Mouse (Mus musculus) lung, embryonic 15.5 days (tissue): ENCODE measurements around the gene Ralgps2. TPM values are rescaled to one million over a fixed set of nuclear protein-coding genes. Genes with fewer than 3 reads are reported as not detected.

Experiments used
- ATAC-seq: fragments of 200-750 bp; cut with Nextera tagmentation; 2 replicates; pipeline ENCODE4 v1.8.0; 2017; ENCODE audit warnings: moderate number of reproducible peaks, borderline replicate concordance; ENCODE audit not compliant: low FRiP score, low TSS enrichment; ENCODE audit errors: extremely low read depth
- H3K27ac ChIP-seq: fragments of 300-500 bp; sonication (generic); 2 replicates; pipeline ENCODE4 v1.5.1; 2015; ENCODE audit warnings: moderate library complexity, mild to moderate bottlenecking, inconsistent platforms
- H3K27me3 ChIP-seq: fragments of 300-500 bp; sonication (generic); 2 replicates; pipeline ENCODE4 v1.6.1; 2015; ENCODE audit warnings: inconsistent platforms
- H3K36me3 ChIP-seq: fragments of 300-500 bp; sonication (generic); 2 replicates; pipeline ENCODE4 v1.6.1; 2015; ENCODE audit warnings: inconsistent platforms
- H3K4me1 ChIP-seq: fragments of 300-500 bp; sonication (generic); 2 replicates; pipeline ENCODE4 v1.6.1; 2015; ENCODE audit warnings: inconsistent platforms
- H3K4me2 ChIP-seq: fragments of 300-500 bp; sonication (generic); 2 replicates; pipeline ENCODE4 v1.6.1; 2015; ENCODE audit warnings: inconsistent platforms, mild to moderate bottlenecking, moderate library complexity
- H3K4me3 ChIP-seq: fragments of 300-500 bp; sonication (generic); 2 replicates; pipeline ENCODE4 v1.5.1; 2015; ENCODE audit warnings: mild to moderate bottlenecking, inconsistent platforms
- H3K9ac ChIP-seq: fragments of 300-500 bp; sonication (generic); 2 replicates; pipeline ENCODE4 v1.6.1; 2015; ENCODE audit warnings: inconsistent platforms
- H3K9me3 ChIP-seq: fragments of 300-500 bp; sonication (generic); 2 replicates; pipeline ENCODE4 v1.6.1; 2016; ENCODE audit warnings: inconsistent platforms
- WGBS: fragments of 180-500 bp; shearing (Covaris S2); methylation state at CpG from one replicate; pipeline ENCODE4 v1.1.7; 2015; 5-methylcytosine and 5-hydroxymethylcytosine counted together
- polyA plus RNA-seq: library from polyadenylated mRNA; unstranded; fragments of >200 nt; fragmentation: Nextera tagmentation; extraction: Ambion mirVana; gene quantifications from 2 replicates; pipeline ENCODE4 v1.2.1, GENCODE M21; 2015

The Ralgps2 gene
- polyA plus RNA-seq, 1 experiment from 2014 or later, result 83.0 TPM

DNA sequence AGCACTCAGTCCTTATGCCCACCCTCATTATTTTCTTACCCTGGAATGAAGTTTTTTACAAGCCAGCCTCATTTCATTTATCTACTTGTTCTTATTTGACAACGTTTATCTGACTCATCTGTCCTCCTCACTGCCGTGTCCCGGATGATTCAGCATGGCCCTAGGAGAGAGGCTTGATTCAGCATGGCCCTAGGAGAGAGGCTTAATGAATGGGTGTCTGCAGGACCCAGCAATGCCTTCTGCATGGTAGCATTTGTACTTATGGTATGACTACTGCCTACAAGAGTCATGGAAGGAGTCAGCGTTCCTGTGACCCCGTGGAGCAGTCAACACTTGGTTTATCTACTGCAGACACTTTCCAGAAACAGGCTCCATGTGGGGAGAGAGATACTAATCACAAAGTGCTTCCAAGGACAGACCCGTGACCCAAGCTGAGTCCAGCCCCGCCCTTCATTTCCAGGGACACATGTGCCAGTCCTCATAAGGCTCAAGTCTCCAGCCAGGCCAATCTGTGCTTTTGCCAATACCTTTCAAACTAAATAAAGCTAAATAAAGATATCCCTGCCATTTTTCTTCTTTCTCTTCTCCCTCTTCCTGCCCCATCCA, 31.9 kb upstream of the Ralgps2 start:
- Histone ChIP-seq H3K4me2 (no peak overlapping the region), H3K36me3 (no peaks in the 10 kb centered on the region), H3K4me3 (no peak overlapping the region), H3K27me3 (no peaks in the 10 kb centered on the region), H3K4me1 (peaks cover 9% of the 10 kb centered on the region; the same call in 1 of the 2 replicates), H3K9ac (no peak overlapping the region), H3K27ac (0 out of 2 replicates have a peak overlapping the region, but pooled peaks have one; percentile 17), H3K9me3 (no peaks in the 10 kb centered on the region)
- no peak for ATAC-seq
- WGBS, result 67% methylated on average over 7 of the region's 7 CpGs

DNA sequence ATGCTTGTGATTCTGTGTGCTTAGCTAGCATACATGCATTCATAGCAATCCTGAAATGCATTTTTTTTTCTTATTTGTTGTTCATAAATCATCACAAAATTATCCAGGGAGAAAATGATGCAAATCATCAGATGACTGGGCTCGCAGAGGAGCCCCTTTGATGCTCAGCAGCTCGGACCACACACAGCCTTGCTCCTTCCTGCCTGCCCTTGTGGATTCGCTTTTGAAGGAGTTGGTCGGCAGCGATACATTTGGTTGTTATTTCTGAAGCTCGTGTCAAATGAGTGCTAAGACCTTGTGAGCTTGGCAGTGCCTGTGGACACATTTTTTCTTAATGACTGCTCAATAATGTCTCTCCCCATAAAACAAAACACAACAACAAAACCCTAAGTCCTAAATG, 31.2 kb upstream of the Ralgps2 start:
- peak; percentile 70; the same call in 1 of the 2 replicates for ATAC-seq
- Histone ChIP-seq H3K36me3 (no peaks in the 10 kb centered on the region), H3K9ac (no peak overlapping the region), H3K4me3 (no peak overlapping the region), H3K27ac (no peak overlapping the region), H3K4me2 (no peak overlapping the region), H3K4me1 (peaks cover 9% of the 10 kb centered on the region; the same call in 1 of the 2 replicates), H3K27me3 (no peaks in the 10 kb centered on the region), H3K9me3 (no peaks in the 10 kb centered on the region)
- 37% methylated on average over 6 of the region's 6 CpGs for WGBS

DNA sequence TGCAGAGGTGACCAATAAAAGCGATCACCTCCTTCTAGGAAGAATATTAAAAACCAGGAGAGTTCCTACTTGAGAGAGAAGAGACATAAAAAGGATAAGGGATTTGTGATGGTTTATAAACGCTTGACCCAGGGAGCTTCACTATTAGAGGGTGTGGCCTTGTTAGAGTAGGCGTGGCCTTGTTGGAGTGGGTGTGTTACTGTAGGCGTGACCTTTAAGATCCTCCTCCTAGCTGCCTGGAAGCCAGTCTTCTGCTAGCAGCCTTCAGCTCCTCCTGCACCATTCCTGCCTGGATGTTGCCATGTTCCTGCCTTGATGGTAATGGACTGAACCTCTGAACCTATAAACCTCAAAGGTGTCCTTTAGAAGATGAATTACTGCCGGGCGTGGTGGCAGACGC, 28.7 kb upstream of the Ralgps2 start:
- Histone ChIP-seq H3K4me3 (no peak overlapping the region), H3K4me1 (peaks cover 18% of the 10 kb centered on the region), H3K36me3 (no peaks in the 10 kb centered on the region), H3K4me2 (no peak overlapping the region), H3K27ac (no peak overlapping the region), H3K9me3 (no peaks in the 10 kb centered on the region), H3K9ac (no peak overlapping the region), H3K27me3 (no peaks in the 10 kb centered on the region)
- 77% methylated on average over 7 of the region's 7 CpGs for WGBS
- no peak for ATAC-seq

DNA sequence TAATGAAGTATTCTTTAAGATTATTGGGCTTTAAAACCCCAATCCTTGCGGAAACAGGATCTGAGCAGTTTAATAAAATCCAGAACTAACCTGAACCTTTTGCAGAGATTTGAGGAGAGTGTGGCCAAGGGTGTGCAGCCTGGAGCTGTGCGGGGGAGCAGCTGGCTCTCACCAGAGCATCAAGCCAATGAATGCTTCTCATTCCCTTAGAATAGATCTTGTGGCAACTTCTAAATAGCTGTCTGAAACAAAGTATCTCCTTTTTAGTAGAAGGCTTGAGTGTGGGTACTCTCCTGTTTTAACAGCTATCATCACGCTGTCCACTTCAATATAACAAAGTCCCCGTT, 25.1 kb upstream of the Ralgps2 start:
- Histone ChIP-seq H3K4me3 (no peak overlapping the region), H3K27me3 (no peaks in the 10 kb centered on the region), H3K36me3 (no peaks in the 10 kb centered on the region), H3K9ac (no peak overlapping the region), H3K9me3 (no peaks in the 10 kb centered on the region), H3K27ac (no peak overlapping the region), H3K4me2 (no peak overlapping the region), H3K4me1 (peaks cover 9% of the 10 kb centered on the region; the same call in 1 of the 2 replicates)
- 63% methylated on average over 4 of the region's 4 CpGs for WGBS
- ATAC-seq, result no peak

DNA sequence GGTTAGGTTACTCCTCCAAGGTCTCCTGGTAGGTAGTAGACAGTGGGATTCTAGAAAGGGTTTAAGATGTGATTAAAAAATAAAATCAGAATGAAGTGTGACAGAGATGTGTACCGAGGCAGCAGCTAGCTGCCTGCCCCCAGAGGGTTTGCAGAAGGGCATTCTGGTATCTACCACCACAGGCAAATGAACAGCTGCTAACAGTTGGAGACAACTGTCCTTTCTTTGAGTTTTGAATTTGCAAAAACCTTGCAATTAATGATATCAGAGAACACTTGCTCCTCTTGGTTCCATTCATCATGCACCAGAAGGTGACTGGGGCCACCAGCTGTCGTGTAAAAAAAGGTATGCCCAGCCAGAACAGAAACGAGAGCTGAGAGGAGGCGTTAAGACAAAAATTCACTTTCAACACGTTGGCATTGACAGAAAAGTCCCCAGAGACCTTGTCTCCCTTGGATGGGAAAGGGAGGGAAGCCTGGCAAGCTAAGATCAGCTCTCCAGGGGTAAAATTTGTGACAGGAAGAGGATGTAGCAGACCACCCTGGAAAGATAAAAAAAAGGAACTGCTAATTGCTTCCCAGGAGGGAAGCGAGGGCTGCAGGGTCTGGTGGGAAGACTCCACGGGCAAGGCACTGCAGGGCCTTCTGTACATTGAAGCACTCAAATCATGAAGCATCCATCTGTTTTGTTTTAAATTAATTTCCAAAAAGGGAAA, 24.6 kb upstream of the Ralgps2 start:
- Histone ChIP-seq H3K9ac (no peak overlapping the region), H3K27ac (no peak overlapping the region), H3K9me3 (no peaks in the 10 kb centered on the region), H3K36me3 (no peaks in the 10 kb centered on the region), H3K4me3 (no peak overlapping the region), H3K4me1 (peaks cover 9% of the 10 kb centered on the region; the same call in 1 of the 2 replicates), H3K4me2 (no peak overlapping the region), H3K27me3 (no peaks in the 10 kb centered on the region)
- 22% methylated on average over 7 of the region's 7 CpGs for WGBS
- no peak for ATAC-seq

DNA sequence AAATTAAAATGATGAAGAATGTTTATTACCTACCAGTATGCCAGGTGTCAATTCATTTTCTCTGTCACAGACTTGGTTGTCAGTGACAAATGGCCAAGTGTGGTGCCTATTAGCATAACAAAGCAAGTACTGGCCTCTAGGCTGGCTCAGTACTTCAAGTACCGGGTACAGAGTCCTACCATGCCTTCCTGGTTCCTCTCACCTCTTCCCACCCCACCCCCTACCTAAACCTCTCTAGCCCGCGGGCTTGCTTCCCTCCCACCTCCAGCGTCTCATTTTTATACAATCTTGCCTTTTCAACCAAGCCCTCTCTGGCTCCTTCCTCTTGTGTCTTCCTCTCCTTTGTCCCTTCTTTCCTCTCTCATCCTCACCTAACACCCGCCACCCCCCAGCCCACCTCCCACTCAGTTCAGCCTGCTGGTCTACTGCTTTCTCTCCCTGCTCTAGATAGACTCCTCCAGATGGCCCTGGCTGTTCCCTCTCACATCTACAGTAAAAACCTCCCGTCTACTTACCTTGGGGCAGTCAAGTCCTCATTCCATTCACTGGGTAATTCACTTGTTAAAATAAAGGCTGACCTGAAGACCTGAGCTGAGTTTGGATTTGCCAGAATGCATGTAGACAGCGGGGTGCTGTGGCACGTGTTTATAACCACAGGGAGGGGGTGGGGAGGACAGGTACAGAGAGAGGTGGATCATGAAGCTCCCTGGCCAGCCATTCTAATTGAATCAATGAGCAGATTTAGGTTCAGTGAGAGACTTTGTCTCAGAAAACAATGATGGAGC, 22.2 kb upstream of the Ralgps2 start:
- no peak for ATAC-seq
- H3K27me3 ChIP-seq, result no peaks in the 10 kb centered on the region

DNA sequence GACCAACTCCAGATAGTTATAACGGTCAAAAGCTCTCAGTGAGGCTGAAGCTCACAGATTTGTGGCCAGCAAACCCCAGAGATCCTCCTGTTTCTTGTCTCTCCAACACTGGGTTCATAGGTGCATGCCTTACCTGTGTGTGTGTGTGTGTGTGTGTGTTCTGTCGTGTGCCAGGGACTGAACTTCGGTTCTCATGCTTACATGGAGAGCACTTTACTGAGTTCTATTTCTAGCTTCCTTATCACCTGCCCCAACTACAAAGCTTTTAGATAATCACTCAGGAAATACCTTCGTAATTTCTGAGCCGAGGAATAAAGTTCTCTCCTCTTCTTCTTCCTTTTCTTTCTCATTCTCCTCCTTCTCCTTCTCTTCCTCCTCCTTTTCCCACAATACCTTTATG, 19.6 kb upstream of the Ralgps2 start:
- Histone ChIP-seq H3K4me3 (no peak overlapping the region), H3K27ac (no peak overlapping the region), H3K4me1 (peaks cover under 1% of the 10 kb centered on the region; the same call in 1 of the 2 replicates), H3K9me3 (no peaks in the 10 kb centered on the region), H3K9ac (no peak overlapping the region), H3K36me3 (no peaks in the 10 kb centered on the region), H3K27me3 (no peaks in the 10 kb centered on the region), H3K4me2 (no peak overlapping the region)
- no peak for ATAC-seq
- 38% methylated on average over 5 of the region's 5 CpGs for WGBS

More for the DNA sequence above, 22.2 kb upstream of the Ralgps2 start:
- WGBS, result 54% methylated on average over 8 of the region's 8 CpGs
- Histone ChIP-seq H3K36me3 (no peaks in the 10 kb centered on the region), H3K4me2 (no peak overlapping the region), H3K4me1 (peaks cover 9% of the 10 kb centered on the region; the same call in 1 of the 2 replicates), H3K9me3 (no peaks in the 10 kb centered on the region), H3K9ac (no peak overlapping the region), H3K4me3 (no peak overlapping the region), H3K27ac (no peak overlapping the region)

DNA sequence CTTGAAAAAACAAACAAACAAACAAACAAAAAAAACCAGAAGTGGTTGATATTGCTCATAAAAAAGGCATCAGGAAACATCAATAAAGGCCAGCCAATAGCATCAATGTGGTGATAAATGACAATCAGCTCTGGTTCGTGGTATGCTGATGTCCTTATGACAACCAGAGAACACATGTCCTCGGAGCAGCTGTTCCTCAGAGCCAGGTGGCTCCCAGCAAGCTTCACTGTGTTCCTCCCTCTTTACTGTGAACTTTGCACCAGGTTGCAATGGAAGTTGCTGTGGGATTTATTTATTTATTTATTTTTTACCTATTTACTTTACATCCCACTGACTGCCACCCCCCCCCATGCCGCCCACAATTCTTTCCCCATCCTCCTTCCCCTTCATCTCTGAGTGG, 17.9 kb upstream of the Ralgps2 start:
- Histone ChIP-seq H3K4me1 (peaks cover under 1% of the 10 kb centered on the region; the same call in 1 of the 2 replicates), H3K36me3 (no peaks in the 10 kb centered on the region), H3K27me3 (no peaks in the 10 kb centered on the region), H3K4me3 (no peak overlapping the region), H3K9me3 (no peaks in the 10 kb centered on the region), H3K9ac (no peak overlapping the region), H3K4me2 (no peak overlapping the region), H3K27ac (no peak overlapping the region)
- ATAC-seq, result no peak
- 85% methylated on average over 3 of the region's 3 CpGs for WGBS

DNA sequence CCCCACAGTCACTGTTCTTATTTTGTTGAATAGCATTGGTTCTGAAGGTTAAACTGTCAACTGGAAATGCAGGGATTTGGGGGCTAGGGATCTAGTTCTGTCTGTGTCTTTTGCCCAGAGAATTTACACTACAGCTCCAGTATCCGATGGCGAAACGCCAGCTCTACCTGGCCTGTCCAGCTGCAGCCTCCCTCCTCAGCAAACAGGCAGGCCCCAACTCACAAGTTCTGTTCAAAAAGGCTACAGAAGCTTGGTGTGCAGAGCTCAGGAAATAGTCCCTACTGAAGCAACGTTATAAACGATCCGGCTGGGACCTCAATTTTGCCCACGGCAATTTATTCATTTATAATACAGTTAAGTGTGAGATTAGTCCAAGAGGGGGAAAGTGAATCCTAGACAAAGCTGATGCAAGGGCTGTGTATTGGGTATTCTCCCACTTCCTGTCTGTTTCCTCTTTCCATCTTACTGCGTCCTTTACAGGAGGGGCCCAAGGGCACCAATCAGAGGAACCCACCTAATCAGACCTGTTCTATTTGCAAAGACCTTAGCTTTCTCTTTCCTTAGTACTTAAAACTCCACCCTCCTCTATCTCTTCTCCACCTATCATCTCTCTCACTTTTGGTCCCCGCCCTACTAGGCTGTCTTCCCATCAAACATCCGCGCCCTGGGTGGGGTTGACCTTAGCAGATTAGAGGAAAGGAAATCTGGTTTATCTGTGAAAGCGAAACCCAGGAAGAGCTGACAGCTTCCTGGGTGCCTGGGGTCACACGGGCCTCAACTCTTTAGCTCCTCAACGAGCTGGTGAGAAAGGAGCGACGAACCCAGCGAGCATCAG, 16.7 kb upstream of the Ralgps2 start:
- H3K4me3 ChIP-seq, result no peak overlapping the region
- WGBS, result 54% methylated on average over 17 of the region's 17 CpGs
- no peak for ATAC-seq
- peaks cover 7% of the 10 kb centered on the region; the same call in 1 of the 2 replicates for H3K4me1 ChIP-seq
- no peak overlapping the region for H3K27ac ChIP-seq
- H3K9me3 ChIP-seq, result no peaks in the 10 kb centered on the region
- H3K4me2 ChIP-seq, result no peak overlapping the region
- no peaks in the 10 kb centered on the region for H3K27me3 ChIP-seq
- H3K9ac ChIP-seq, result no peak overlapping the region
- H3K36me3 ChIP-seq, result no peaks in the 10 kb centered on the region

DNA sequence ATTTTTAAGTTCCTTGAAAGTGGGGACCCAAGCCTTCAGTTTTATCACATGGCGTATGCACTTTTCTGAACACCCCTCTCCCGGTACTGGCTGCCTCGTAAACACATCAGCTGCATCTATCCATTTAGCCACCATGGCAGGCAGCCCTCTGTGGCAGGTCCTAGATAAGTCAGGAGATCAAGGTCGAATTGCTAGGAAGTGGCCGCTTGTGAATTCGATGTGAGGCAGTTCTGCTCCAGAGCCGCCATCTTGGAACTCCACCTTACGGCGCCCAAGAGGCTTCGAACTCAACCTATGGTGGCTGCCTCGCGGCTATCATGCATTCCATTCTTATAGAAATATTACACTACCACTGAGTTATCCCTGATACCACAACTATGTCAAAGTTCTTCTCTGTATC, 14.8 kb upstream of the Ralgps2 start:
- no peaks in the 10 kb centered on the region for H3K9me3 ChIP-seq
- H3K4me1 ChIP-seq, result peaks cover 11% of the 10 kb centered on the region; the same call in 1 of the 2 replicates
- no peak overlapping the region for H3K4me3 ChIP-seq
- no peak overlapping the region for H3K27ac ChIP-seq
- H3K9ac ChIP-seq, result no peak overlapping the region
- ATAC-seq, result no peak
- no peaks in the 10 kb centered on the region for H3K36me3 ChIP-seq
- no peaks in the 10 kb centered on the region for H3K27me3 ChIP-seq
- WGBS, result 91% methylated on average over 12 of the region's 12 CpGs
- H3K4me2 ChIP-seq, result no peak overlapping the region

DNA sequence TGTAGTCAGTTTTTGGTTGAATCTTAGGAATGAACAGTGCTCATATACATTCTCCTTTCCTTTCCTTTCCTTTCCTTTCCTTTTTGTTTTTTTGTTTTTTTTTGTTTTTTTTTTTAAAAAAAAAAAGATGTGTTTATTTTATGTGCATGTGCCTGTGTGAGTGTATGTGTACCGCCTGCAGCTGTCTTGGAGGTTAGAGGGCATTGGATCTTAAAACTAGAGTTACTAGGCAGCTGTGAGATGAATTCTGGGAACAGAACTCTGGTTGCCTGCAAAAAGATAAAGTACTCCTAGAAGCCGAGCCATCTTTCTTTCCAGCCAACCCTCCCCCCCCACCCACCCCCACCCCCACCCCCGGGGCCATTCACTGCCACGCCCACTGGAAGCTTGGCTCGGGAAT, 10.9 kb upstream of the Ralgps2 start:
- Histone ChIP-seq H3K9ac (no peak overlapping the region), H3K4me1 (peaks cover 11% of the 10 kb centered on the region; the same call in 1 of the 2 replicates), H3K27ac (no peak overlapping the region), H3K9me3 (no peaks in the 10 kb centered on the region), H3K4me3 (no peak overlapping the region), H3K4me2 (no peak overlapping the region), H3K36me3 (no peaks in the 10 kb centered on the region), H3K27me3 (no peaks in the 10 kb centered on the region)
- peak; percentile 59; the same call in 1 of the 2 replicates for ATAC-seq
- 26% methylated on average over 5 of the region's 5 CpGs for WGBS
